Mouse (Mus musculus) spleen, adult 2 months (tissue): ENCODE results near the gene Prkcb. TPM values are rescaled to one million over a fixed set of nuclear protein-coding genes. Genes with fewer than 3 reads are reported as not detected.

ENCODE experiments used
- DNase-seq, 2 experiments: peaks; one replicate each; pipeline versions ENCODE4 v3.0.0 to v3.0.0-alpha.2; 2012 to 2021; ENCODE audit warnings: low spot score in 2 of 2, low read depth in 1 of 2
- H3K27ac ChIP-seq: fragments of 200-500 bp; 2 replicates; pipeline ENCODE4 v1.5.1; 2012; ENCODE audit warnings: low read length, inconsistent platforms; ENCODE audit not compliant: insufficient read depth
- H3K27me3 ChIP-seq: fragments of 200-500 bp; 2 replicates; pipeline ENCODE4 v1.6.1; 2012; ENCODE audit warnings: mild to moderate bottlenecking, moderate library complexity, low read length, inconsistent platforms; ENCODE audit not compliant: control insufficient read depth, insufficient read depth
- H3K36me3 ChIP-seq: fragments of 200-500 bp; 2 replicates; pipeline ENCODE4 v1.6.1; 2012; ENCODE audit warnings: mild to moderate bottlenecking, low read length, inconsistent platforms; ENCODE audit not compliant: control insufficient read depth, insufficient read depth
- H3K4me1 ChIP-seq: fragments of 200-500 bp; 2 replicates; pipeline ENCODE4 v1.6.1; 2011; ENCODE audit warnings: inconsistent platforms; ENCODE audit not compliant: control insufficient read depth, insufficient read depth, insufficient read length
- H3K4me3 ChIP-seq: fragments of 200-500 bp; 2 replicates; pipeline ENCODE4 v1.5.1; 2011; ENCODE audit warnings: mild to moderate bottlenecking, inconsistent platforms; ENCODE audit not compliant: insufficient read depth, insufficient read length; ENCODE audit errors: extremely low read depth
- CTCF ChIP-seq: fragments of 200-500 bp; IDR thresholded peaks from 2 replicates; pipeline ENCODE4 v1.5.1; 2011; ENCODE audit warnings: mild to moderate bottlenecking, inconsistent platforms; ENCODE audit not compliant: insufficient read depth, insufficient read length, insufficient replicate concordance; ENCODE audit errors: extremely low read depth
- POLR2A ChIP-seq: fragments of 200-500 bp; IDR thresholded peaks from 2 replicates; pipeline ENCODE4 v1.6.1; 2011; ENCODE audit warnings: low read depth, low read length, inconsistent platforms
- WGBS: fragments of 180-500 bp; shearing (Covaris S2); methylation state at CpG from one replicate; pipeline ENCODE4 v1.1.7; 2018; 5-methylcytosine and 5-hydroxymethylcytosine counted together
- polyA plus RNA-seq: library from polyadenylated mRNA; depleted of rRNA; stranded (reverse); fragments of >200 nt; gene quantifications from 2 replicates; pipeline ENCODE4 v1.2.3, GENCODE M21; 2012

Prkcb gene
- polyA plus RNA-seq, 1 experiment, result 106 TPM

- Histone ChIP-seq H3K36me3 (0 out of 2 replicates have a peak, but pooled peaks cover 2% of the 10 kb centered on the region), H3K27me3 (no peaks in the 10 kb centered on the region), H3K27ac (no peak overlapping the region), H3K4me1 (peaks cover 14% of the 10 kb centered on the region), H3K4me3 (no peak overlapping the region)
- WGBS, result 55% methylated on average over 9 of the region's 9 CpGs
- DNase-seq, result no peak
- no peak for TF ChIP-seq CTCF
- no peak for TF ChIP-seq POLR2A
Observed at GRCm38 (mm10) chr7:122415387-122415786, 126.8 kb downstream of the Prkcb start.

GRCm38 (mm10) chr7:122415904-122416303 is 127.4 kb downstream of the Prkcb start:
- DNase-seq, result no peak
- Histone ChIP-seq H3K4me3 (no peak overlapping the region), H3K27ac (no peak overlapping the region), H3K36me3 (0 out of 2 replicates have a peak, but pooled peaks cover 2% of the 10 kb centered on the region), H3K27me3 (no peaks in the 10 kb centered on the region), H3K4me1 (peaks cover 14% of the 10 kb centered on the region)
- no peak for TF ChIP-seq CTCF
- no peak for TF ChIP-seq POLR2A
- 79% methylated on average over 12 of the region's 12 CpGs for WGBS

- 0 out of 2 replicates have a peak, but pooled peaks cover 2% of the 10 kb centered on the region for H3K36me3 ChIP-seq
- peaks cover 14% of the 10 kb centered on the region for H3K4me1 ChIP-seq
- DNase-seq, result no peak
- H3K4me3 ChIP-seq, result no peak overlapping the region
- WGBS, result 91% methylated on average over 3 of the region's 3 CpGs
- H3K27ac ChIP-seq, result no peak overlapping the region
- no peaks in the 10 kb centered on the region for H3K27me3 ChIP-seq
- TF ChIP-seq POLR2A, result no peak
- TF ChIP-seq CTCF, result no peak
Observed at GRCm38 (mm10) chr7:122418551-122418950, 130.0 kb downstream of the Prkcb start.

- no peaks in the 10 kb centered on the region for H3K4me1 ChIP-seq
- H3K27ac ChIP-seq, result no peak overlapping the region
- no peak overlapping the region for H3K4me3 ChIP-seq
- DNase-seq, result no peak
- no peaks in the 10 kb centered on the region for H3K27me3 ChIP-seq
- peaks cover 10% of the 10 kb centered on the region for H3K36me3 ChIP-seq
- TF ChIP-seq POLR2A (no peak), CTCF (no peak)
- 84% methylated on average over 4 of the region's 4 CpGs for WGBS
Observed at GRCm38 (mm10) chr7:122423816-122424215, 135.3 kb downstream of the Prkcb start.

- peaks cover 12% of the 10 kb centered on the region for H3K36me3 ChIP-seq
- WGBS, result 94% methylated on average over 5 of the region's 5 CpGs
- H3K4me3 ChIP-seq, result no peak overlapping the region
- DNase-seq, result no peak
- no peak overlapping the region for H3K27ac ChIP-seq
- no peaks in the 10 kb centered on the region for H3K4me1 ChIP-seq
- TF ChIP-seq POLR2A (no peak), CTCF (no peak)
- no peaks in the 10 kb centered on the region for H3K27me3 ChIP-seq
Observed at GRCm38 (mm10) chr7:122429134-122429533, 140.6 kb downstream of the Prkcb start.

GRCm38 (mm10) chr7:122432401-122432800 is 143.8 kb downstream of the Prkcb start:
- H3K36me3 ChIP-seq, result peaks cover 1% of the 10 kb centered on the region; the same call in 1 of the 2 replicates
- no peak for DNase-seq
- 0 out of 2 replicates have a peak, but pooled peaks cover 2% of the 10 kb centered on the region for H3K4me1 ChIP-seq
- H3K4me3 ChIP-seq, result no peak overlapping the region
- TF ChIP-seq CTCF, result no peak
- TF ChIP-seq POLR2A, result no peak
- H3K27ac ChIP-seq, result no peak overlapping the region
- no peaks in the 10 kb centered on the region for H3K27me3 ChIP-seq
- WGBS, result 94% methylated on average over 4 of the region's 4 CpGs

GRCm38 (mm10) chr7:122433377-122433776 is 144.8 kb downstream of the Prkcb start:
- H3K36me3 ChIP-seq, result peaks cover 1% of the 10 kb centered on the region; the same call in 1 of the 2 replicates
- no peak overlapping the region for H3K4me3 ChIP-seq
- H3K27me3 ChIP-seq, result no peaks in the 10 kb centered on the region
- no peak for DNase-seq
- 87% methylated on average over 5 of the region's 5 CpGs for WGBS
- TF ChIP-seq CTCF, result no peak
- no peak for TF ChIP-seq POLR2A
- 0 out of 2 replicates have a peak, but pooled peaks cover 2% of the 10 kb centered on the region for H3K4me1 ChIP-seq
- H3K27ac ChIP-seq, result no peak overlapping the region
